Mouse (Mus musculus): ENCODE results near the gene Srgap1. TPM values are rescaled to one million over a fixed set of nuclear protein-coding genes. Genes with fewer than 3 reads are reported as not detected.

Srgap1 gene
- polyA plus RNA-seq, 1 experiment from 2014 or later = 8.5 TPM

GRCm38 (mm10) chr10:121996500-121996899 lies 50.6 kb downstream of the Srgap1 start:
- no peaks in the 10 kb centered on the region for H3K27me3 ChIP-seq (replicated peaks)
- no peak for ATAC-seq (ENCODE audit: insufficient number of reproducible peaks, low FRiP score)
- H3K27ac ChIP-seq (ENCODE audit: poor library complexity, severe bottlenecking) = no peak overlapping the region
- H3K4me2 ChIP-seq = no peak overlapping the region
- peaks cover 10% of the 10 kb centered on the region; the same call in 1 of the 2 replicates for H3K4me1 ChIP-seq (replicated peaks)
- H3K9ac ChIP-seq = no peak overlapping the region
- no peak overlapping the region for H3K4me3 ChIP-seq
- 81% methylated on average over 4 of the region's 4 CpGs for WGBS
- no peaks in the 10 kb centered on the region for H3K9me3 ChIP-seq (replicated peaks)
- no peaks in the 10 kb centered on the region for H3K36me3 ChIP-seq

DNA sequence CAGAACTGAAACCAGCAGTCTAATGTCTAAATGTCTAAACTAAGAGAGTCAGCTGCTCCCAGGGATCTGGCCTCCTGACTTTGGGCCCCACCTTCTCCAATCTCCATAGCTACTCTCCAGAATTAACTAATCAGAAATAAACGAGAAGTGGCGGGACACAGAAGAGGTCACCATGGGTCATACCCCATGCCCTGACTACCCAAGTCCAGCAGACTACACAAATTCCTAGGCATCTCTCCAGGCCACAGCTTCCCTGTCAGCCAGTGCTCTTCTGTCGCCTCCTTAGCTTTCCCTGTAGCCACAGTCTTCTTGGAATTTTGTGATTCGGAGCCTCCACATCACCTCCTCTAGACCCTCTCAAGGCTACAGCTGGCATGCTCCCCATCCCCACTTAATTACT lies 51.7 kb downstream of the Srgap1 start:
- Histone ChIP-seq H3K36me3 (no peaks in the 10 kb centered on the region), H3K9ac (no peak overlapping the region), H3K4me3 (no peak overlapping the region), H3K4me2 (no peak overlapping the region), H3K4me1 (replicated peaks) (peaks cover 10% of the 10 kb centered on the region; the same call in 1 of the 2 replicates), H3K27ac (ENCODE audit: poor library complexity, severe bottlenecking) (no peak overlapping the region), H3K9me3 (replicated peaks) (no peaks in the 10 kb centered on the region), H3K27me3 (replicated peaks) (no peaks in the 10 kb centered on the region)
- 54% methylated on average over 4 of the region's 4 CpGs for WGBS
- ATAC-seq (ENCODE audit: insufficient number of reproducible peaks, low FRiP score) = no peak

DNA sequence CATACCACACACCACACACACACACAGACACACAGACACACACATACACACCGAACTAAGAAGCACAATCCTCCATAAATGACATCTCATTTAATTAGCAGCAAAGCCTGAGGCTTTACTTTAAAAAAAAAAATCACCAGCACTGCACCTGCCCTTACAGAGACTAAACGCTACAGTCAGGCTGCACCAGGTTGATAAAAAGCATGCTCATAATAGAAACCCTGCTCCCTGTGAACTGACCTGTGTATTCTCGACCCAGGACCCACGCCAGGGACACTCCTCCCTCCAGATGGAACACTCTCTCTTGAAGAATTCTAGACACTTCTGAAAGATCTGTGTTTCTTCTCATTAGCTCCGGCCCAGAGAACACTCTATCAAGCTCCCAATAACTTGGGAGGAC lies 52.5 kb downstream of the Srgap1 start:
- no peak for ATAC-seq (ENCODE audit: insufficient number of reproducible peaks, low FRiP score)
- 54% methylated on average over 5 of the region's 5 CpGs for WGBS
- H3K4me1 ChIP-seq (replicated peaks) = peaks cover 7% of the 10 kb centered on the region; the same call in 1 of the 2 replicates

GRCm38 (mm10) chr10:121992609-121993008 lies 54.5 kb downstream of the Srgap1 start:
- 74% methylated on average over 8 of the region's 8 CpGs for WGBS
- Histone ChIP-seq H3K4me1 (replicated peaks) (0 out of 2 replicates have a peak, but pooled peaks cover 2% of the 10 kb centered on the region), H3K9me3 (replicated peaks) (no peaks in the 10 kb centered on the region), H3K9ac (no peak overlapping the region), H3K27ac (ENCODE audit: poor library complexity, severe bottlenecking) (no peak overlapping the region), H3K27me3 (replicated peaks) (no peaks in the 10 kb centered on the region), H3K4me3 (no peak overlapping the region), H3K36me3 (no peaks in the 10 kb centered on the region), H3K4me2 (no peak overlapping the region)
- no peak for ATAC-seq (ENCODE audit: insufficient number of reproducible peaks, low FRiP score)

More for the DNA sequence above, 52.5 kb downstream of the Srgap1 start:
- Histone ChIP-seq H3K36me3 (no peaks in the 10 kb centered on the region), H3K27me3 (replicated peaks) (no peaks in the 10 kb centered on the region), H3K27ac (ENCODE audit: poor library complexity, severe bottlenecking) (no peak overlapping the region), H3K4me2 (no peak overlapping the region), H3K9me3 (replicated peaks) (no peaks in the 10 kb centered on the region), H3K4me3 (no peak overlapping the region), H3K9ac (no peak overlapping the region)

DNA sequence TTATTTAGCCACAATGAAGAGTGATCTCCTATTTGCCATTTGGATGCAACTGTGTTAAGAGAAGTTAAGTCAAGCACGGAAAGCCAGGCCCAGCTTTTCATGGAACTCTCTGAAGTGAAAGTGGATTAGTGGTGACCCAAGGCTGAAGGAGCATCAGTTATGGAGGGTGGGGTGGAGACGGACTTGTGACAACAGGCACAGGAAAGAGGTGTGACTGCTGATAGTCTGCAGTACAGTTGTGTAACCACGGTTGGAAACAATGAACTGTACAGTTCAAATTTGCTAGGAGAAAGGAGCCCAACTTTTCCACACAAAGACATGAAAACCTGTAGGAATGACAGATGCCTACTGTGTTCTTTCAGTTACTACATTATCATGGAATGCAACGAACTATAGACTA lies 60.1 kb downstream of the Srgap1 start:
- Histone ChIP-seq H3K4me3 (no peak overlapping the region), H3K9ac (no peak overlapping the region), H3K27ac (ENCODE audit: poor library complexity, severe bottlenecking) (no peak overlapping the region), H3K36me3 (no peaks in the 10 kb centered on the region), H3K4me2 (no peak overlapping the region), H3K9me3 (replicated peaks) (no peaks in the 10 kb centered on the region), H3K4me1 (replicated peaks) (peaks cover 24% of the 10 kb centered on the region), H3K27me3 (replicated peaks) (no peaks in the 10 kb centered on the region)
- ATAC-seq (ENCODE audit: insufficient number of reproducible peaks, low FRiP score) = no peak
- 67% methylated on average over 4 of the region's 4 CpGs for WGBS

DNA sequence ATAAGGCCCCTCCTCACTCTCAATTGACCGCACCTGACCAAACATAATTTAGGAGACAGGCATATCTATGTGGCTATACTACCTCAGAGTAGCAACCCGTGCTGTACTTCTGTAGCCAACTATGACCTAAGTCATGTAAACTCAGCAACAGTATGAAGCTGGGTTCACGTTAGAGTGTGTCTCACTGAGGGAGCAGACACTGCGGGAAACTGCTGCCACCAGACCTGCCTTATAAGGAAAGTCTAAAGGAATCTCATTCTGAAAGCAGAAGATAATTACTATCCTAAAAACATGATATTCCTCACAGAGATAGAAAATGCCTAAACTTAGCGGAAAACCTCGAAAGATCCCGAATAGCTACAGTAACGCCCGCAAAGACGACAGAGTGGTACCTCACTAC lies 62.2 kb downstream of the Srgap1 start:
- H3K4me2 ChIP-seq = no peak overlapping the region
- no peaks in the 10 kb centered on the region for H3K9me3 ChIP-seq (replicated peaks)
- no peaks in the 10 kb centered on the region for H3K27me3 ChIP-seq (replicated peaks)
- no peak for ATAC-seq (ENCODE audit: insufficient number of reproducible peaks, low FRiP score)
- H3K4me3 ChIP-seq = no peak overlapping the region
- H3K36me3 ChIP-seq = no peaks in the 10 kb centered on the region
- H3K27ac ChIP-seq (ENCODE audit: poor library complexity, severe bottlenecking) = no peak overlapping the region
- no peak overlapping the region for H3K9ac ChIP-seq
- 80% methylated on average over 10 of the region's 10 CpGs for WGBS
- peaks cover 29% of the 10 kb centered on the region for H3K4me1 ChIP-seq (replicated peaks)

DNA sequence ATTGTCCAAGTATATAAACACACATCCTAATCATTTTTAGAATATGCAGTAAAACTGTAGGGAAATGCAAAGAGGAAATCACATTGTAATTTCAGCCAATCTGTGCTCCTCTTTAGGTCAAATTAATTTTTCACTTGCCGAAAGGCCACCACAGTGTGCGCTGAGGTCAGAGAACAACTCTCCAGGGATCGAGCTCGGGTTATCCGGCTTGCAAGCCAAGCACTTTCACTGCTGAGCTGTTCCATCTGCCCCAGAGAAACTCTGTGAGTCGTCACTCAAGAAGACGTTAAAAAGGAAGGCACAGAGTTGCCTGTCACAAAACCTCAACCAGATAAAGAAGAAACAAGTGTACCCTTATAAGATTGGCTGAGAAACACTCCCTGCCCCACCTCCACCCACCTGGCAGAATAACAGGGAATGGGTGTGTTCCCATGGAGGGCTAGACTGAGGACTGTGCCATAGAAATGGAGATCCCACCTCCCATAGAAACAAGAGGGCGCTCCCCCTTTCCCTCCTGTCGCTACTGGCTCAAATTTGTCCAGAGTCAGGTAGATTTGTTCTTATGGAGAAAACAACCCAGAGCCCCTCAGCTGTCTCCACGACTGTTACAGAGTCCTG lies 63.0 kb downstream of the Srgap1 start:
- Histone ChIP-seq H3K27ac (ENCODE audit: poor library complexity, severe bottlenecking) (no peak overlapping the region), H3K9me3 (replicated peaks) (no peaks in the 10 kb centered on the region), H3K4me2 (no peak overlapping the region), H3K27me3 (replicated peaks) (no peaks in the 10 kb centered on the region), H3K4me1 (replicated peaks) (peaks cover 29% of the 10 kb centered on the region), H3K4me3 (no peak overlapping the region), H3K36me3 (no peaks in the 10 kb centered on the region), H3K9ac (no peak overlapping the region)
- no peak; the same call in 1 of the 2 replicates for ATAC-seq (ENCODE audit: insufficient number of reproducible peaks, low FRiP score)
- WGBS = 35% methylated on average over 10 of the region's 10 CpGs

DNA sequence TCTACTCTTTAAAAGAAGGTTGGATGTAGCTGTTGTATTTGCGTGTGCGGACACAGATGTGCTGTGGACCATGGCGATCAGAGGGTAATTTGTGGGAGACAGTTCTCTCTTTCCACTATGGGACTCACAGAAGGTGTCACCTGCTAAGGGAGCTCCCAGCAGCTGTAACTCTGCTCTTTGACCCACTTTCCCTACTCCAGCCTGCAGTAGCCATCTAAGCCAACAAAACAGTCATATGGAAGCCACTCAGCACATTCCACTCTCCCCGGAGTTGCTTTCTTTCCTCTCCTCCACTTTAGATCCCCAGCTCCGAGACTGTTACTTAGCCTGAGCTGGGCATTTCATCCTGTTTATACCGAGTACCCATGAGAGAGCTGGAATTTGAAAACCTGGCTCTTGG lies 71.8 kb downstream of the Srgap1 start:
- peaks cover 13% of the 10 kb centered on the region for H3K4me1 ChIP-seq (replicated peaks)
- WGBS = 82% methylated on average over 6 of the region's 6 CpGs
- no peak for ATAC-seq (ENCODE audit: insufficient number of reproducible peaks, low FRiP score)
- no peaks in the 10 kb centered on the region for H3K9me3 ChIP-seq (replicated peaks)
- no peak overlapping the region for H3K9ac ChIP-seq
- no peaks in the 10 kb centered on the region for H3K36me3 ChIP-seq
- H3K27me3 ChIP-seq (replicated peaks) = no peaks in the 10 kb centered on the region
- H3K4me2 ChIP-seq = no peak overlapping the region
- H3K27ac ChIP-seq (ENCODE audit: poor library complexity, severe bottlenecking) = no peak overlapping the region
- H3K4me3 ChIP-seq = no peak overlapping the region

DNA sequence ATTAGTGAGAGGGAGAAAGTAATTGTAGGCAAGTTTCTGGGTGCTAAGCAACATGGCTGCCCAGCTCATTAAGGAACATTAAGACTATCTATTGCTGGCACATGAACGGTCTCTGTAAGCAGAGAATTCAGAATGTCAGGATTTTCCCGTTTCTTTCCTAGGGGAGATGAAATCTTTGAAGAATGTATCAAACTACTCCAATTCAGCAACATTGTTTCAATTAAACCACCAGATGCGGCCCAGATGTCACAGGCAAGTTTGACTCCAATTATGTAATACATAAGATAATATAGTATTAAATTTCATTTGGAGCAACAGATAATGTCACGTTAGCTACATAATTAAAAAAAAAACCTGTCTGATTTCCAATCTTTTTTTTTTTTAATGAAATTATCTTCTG lies 72.5 kb downstream of the Srgap1 start:
- no peak overlapping the region for H3K4me3 ChIP-seq
- H3K9ac ChIP-seq = no peak overlapping the region
- no peak overlapping the region for H3K4me2 ChIP-seq
- H3K9me3 ChIP-seq (replicated peaks) = no peaks in the 10 kb centered on the region
- no peak for ATAC-seq (ENCODE audit: insufficient number of reproducible peaks, low FRiP score)
- H3K36me3 ChIP-seq = no peaks in the 10 kb centered on the region
- 77% methylated on average over 4 of the region's 4 CpGs for WGBS
- H3K27me3 ChIP-seq (replicated peaks) = no peaks in the 10 kb centered on the region
- peaks cover 13% of the 10 kb centered on the region for H3K4me1 ChIP-seq (replicated peaks)
- H3K27ac ChIP-seq (ENCODE audit: poor library complexity, severe bottlenecking) = no peak overlapping the region

- WGBS = 85% methylated on average over 7 of the region's 7 CpGs
- Histone ChIP-seq H3K27me3 (replicated peaks) (no peaks in the 10 kb centered on the region), H3K9ac (no peak overlapping the region), H3K4me2 (no peak overlapping the region), H3K36me3 (no peaks in the 10 kb centered on the region), H3K4me3 (no peak overlapping the region), H3K9me3 (replicated peaks) (no peaks in the 10 kb centered on the region), H3K27ac (ENCODE audit: poor library complexity, severe bottlenecking) (no peak overlapping the region), H3K4me1 (replicated peaks) (peaks cover 23% of the 10 kb centered on the region)
- no peak for ATAC-seq (ENCODE audit: insufficient number of reproducible peaks, low FRiP score)
Measured at GRCm38 (mm10) chr10:121973281-121973680, 73.8 kb downstream of the Srgap1 start.

DNA sequence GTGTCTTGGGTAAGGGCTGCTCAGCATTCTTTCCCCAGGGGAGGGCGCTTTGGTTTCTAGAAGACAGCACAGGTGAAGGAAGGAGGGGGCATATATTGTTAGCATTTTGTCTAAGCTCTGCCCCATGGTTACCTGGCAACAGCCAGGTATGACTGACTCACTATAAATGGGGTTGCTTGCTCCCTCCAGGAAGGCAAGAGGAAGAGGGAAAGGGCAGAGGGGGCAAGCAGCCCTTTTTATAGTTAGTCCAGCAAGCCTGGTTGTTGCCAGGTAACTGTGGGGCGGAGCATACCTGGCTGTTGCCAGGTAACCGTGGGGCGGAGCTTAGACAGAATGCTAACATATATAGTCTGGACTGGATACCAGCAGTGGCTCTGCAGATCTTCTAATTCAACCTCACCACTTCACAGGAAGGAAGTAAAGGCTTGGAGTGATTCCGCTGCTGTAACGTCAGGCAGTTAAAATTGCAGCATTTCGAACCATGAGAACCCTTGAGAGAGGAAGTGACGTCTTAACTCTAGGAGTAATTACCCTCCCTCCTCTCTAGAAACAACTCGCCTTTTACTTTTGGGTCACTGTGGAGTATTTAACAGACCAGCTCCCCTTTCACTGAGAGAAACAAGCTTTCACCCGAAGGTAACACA lies 74.7 kb downstream of the Srgap1 start:
- Histone ChIP-seq H3K9ac (no peak overlapping the region), H3K4me2 (no peak overlapping the region), H3K4me3 (no peak overlapping the region), H3K27ac (ENCODE audit: poor library complexity, severe bottlenecking) (peak overlapping the region; percentile 9; the same call in 1 of the 2 replicates), H3K36me3 (no peaks in the 10 kb centered on the region), H3K27me3 (replicated peaks) (no peaks in the 10 kb centered on the region), H3K4me1 (replicated peaks) (peaks cover 32% of the 10 kb centered on the region), H3K9me3 (replicated peaks) (no peaks in the 10 kb centered on the region)
- WGBS = 79% methylated on average over 10 of the region's 10 CpGs
- ATAC-seq (ENCODE audit: insufficient number of reproducible peaks, low FRiP score) = no peak

Data from heart, embryonic 12.5 days (tissue).